Mouse (Mus musculus): ENCODE data around the gene Crtap. TPM values are rescaled to one million over a fixed set of nuclear protein-coding genes. Genes with fewer than 3 reads are reported as not detected.
A peak's percentile ranks its signal among the peaks of the same experiment; 100 is the strongest.

Gene Crtap
- polyA plus RNA-seq (2014; fragmentation: Nextera tagmentation; extraction: Ambion mirVana): 37.6 and 38.7 TPM in 2 replicates

DNA sequence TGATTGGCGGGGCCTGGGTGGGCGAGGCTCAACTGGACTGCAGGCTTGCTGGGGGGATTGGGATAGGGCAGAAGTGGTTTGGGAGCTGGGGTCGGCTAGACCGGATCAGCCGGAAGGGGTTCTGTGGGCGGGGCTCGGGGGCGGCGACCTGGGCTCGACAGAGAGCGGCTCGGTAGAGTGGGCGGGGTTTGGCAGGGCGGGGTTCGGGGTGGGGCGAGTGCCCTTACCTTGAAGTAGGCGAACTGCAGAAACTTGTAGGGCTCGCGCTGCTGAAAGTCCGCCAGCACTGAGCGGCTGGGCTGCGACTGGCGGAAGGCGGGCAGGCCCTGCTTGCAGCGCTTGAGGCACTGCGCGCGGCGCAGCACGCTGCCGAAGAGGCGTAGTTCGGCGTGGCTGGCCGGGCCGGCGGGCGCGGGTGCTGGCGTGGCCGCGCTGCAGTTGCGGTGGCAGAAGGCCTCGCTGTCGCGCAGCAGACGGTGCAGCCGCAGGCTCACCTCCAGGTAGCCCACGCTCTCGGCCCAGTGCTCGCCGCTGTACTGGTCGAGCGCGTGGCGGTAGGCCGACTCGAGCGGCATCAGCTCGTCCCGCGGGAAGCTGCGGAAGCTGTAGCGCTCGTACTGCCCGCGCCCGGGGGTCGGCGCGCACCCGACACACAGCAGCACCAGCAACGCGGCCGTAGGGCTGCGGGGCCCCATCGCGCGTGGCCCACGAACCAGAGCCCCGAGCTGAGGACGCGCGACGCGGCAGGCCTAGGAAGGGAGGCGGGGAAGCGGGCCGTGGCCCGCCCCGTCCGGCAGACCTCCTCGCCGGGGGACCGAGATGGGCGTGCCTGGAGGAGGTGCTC is at the start of gene Crtap:
TSS of gene Crtap (minus strand) at position 771 of the 844 bp plus-strand sequence.
- no peaks in the 10 kb centered on the region for H3K27me3 ChIP-seq (ENCODE audit: control insufficient read depth, insufficient read depth, low read length)
- H3K4me3 ChIP-seq (ENCODE audit: low read depth, low read length): peak within 1 kb of the TSS; percentile 72
- 0 out of 2 replicates have a peak, but pooled peaks cover 4% of the 10 kb centered on the region for H3K4me1 ChIP-seq (ENCODE audit: control insufficient read depth, insufficient read depth, low read length)
- H3K27ac ChIP-seq (ENCODE audit: low read depth, low read length): no peak within 1 kb of the TSS
- under 1% methylated on average over 93 of the region's 96 CpGs for WGBS
- no peaks in the 10 kb centered on the region for H3K9me3 ChIP-seq (ENCODE audit: control insufficient read depth, low read length)
- peak within 1 kb of the TSS; percentile 80 for H3K9ac ChIP-seq (ENCODE audit: low read length)
- no peaks in the 10 kb centered on the region for H3K36me3 ChIP-seq (ENCODE audit: control insufficient read depth, insufficient read depth, low read length)
- ATAC-seq (ENCODE audit: low FRiP score): peak; percentile 81
- peak; percentile 96 for DNase-seq (ENCODE audit: low spot score, missing footprints)
- H3K4me2 ChIP-seq: peak within 1 kb of the TSS; percentile 86

DNA sequence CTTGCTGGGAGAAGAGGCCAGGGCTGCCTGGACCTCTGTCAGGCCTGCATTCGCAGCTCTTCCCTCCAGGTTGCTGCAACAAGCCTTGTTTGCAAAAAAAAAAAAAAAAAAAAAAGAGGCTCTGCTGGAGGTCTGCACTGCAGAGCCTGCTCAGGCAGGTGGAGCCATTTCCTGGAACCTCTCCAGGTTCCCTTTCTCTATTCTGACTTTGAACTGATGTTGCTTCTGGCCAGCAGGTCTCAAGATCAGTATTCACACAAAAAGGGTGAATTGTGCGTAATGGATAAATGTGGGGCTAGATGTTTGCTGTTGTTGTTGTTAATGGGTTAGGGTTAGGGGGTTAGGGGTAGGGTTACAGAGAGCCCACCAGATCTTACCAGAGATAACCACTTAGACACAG is 45.2 kb upstream of the Crtap start:
- H3K36me3 ChIP-seq (ENCODE audit: control insufficient read depth, insufficient read depth, low read length): no peaks in the 10 kb centered on the region
- H3K9me3 ChIP-seq (ENCODE audit: control insufficient read depth, low read length): 0 out of 2 replicates have a peak, but pooled peaks cover 2% of the 10 kb centered on the region
- H3K4me1 ChIP-seq (ENCODE audit: control insufficient read depth, insufficient read depth, low read length): no peaks in the 10 kb centered on the region
- no peak overlapping the region for H3K4me3 ChIP-seq (ENCODE audit: low read depth, low read length)
- ATAC-seq (ENCODE audit: low FRiP score): no peak
- no peak overlapping the region for H3K9ac ChIP-seq (ENCODE audit: low read length)
- 82% methylated on average over 2 of the region's 2 CpGs for WGBS
- DNase-seq (ENCODE audit: low spot score, missing footprints): no peak
- H3K4me2 ChIP-seq: no peak overlapping the region
- H3K27ac ChIP-seq (ENCODE audit: low read depth, low read length): no peak overlapping the region
- no peaks in the 10 kb centered on the region for H3K27me3 ChIP-seq (ENCODE audit: control insufficient read depth, insufficient read depth, low read length)

DNA sequence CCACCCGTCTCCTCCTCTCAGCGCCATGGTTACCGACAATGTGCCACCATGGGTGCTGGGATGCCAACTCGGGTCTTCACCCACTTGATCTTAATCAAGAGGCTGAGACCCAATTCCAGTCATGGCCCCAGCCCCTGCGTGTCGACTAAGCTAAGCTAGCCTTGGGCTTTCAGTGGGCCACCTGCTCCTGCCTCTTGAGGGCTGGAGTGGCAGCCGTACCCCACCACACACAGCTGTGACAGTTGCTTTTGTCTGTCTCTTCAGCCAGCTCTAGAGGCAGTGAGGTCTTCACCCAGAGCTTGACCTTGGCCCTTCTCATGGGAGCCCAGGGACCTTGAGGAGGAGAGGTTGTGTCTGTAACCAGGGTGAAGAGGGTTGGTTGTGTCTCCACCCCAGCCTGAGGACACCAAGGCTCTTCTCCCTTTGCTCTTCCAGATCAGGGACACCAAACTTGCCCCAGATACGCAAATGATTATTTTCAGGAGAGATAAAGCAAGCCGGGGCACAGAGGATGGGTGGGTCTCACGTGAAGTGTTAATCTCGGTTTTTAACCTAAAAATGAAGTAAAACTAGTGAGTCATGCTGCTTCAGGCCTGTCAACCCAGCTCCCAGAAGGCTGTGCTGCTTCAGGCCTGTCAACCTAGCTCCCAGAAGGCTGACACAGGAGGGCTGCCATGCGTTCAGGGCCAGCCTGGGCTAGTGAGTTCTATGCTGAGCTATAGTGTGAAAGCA is 37.8 kb upstream of the Crtap start:
- Histone ChIP-seq H3K4me1 (ENCODE audit: control insufficient read depth, insufficient read depth, low read length) (no peaks in the 10 kb centered on the region), H3K9me3 (ENCODE audit: control insufficient read depth, low read length) (no peaks in the 10 kb centered on the region; the same call in 1 of the 2 replicates), H3K27me3 (ENCODE audit: control insufficient read depth, insufficient read depth, low read length) (no peaks in the 10 kb centered on the region), H3K9ac (ENCODE audit: low read length) (no peak overlapping the region), H3K4me2 (no peak overlapping the region), H3K27ac (ENCODE audit: low read depth, low read length) (no peak overlapping the region), H3K36me3 (ENCODE audit: control insufficient read depth, insufficient read depth, low read length) (peaks cover 5% of the 10 kb centered on the region), H3K4me3 (ENCODE audit: low read depth, low read length) (no peak overlapping the region)
- no peak for DNase-seq (ENCODE audit: low spot score, missing footprints)
- WGBS: 86% methylated on average over 12 of the region's 12 CpGs
- no peak for ATAC-seq (ENCODE audit: low FRiP score)

DNA sequence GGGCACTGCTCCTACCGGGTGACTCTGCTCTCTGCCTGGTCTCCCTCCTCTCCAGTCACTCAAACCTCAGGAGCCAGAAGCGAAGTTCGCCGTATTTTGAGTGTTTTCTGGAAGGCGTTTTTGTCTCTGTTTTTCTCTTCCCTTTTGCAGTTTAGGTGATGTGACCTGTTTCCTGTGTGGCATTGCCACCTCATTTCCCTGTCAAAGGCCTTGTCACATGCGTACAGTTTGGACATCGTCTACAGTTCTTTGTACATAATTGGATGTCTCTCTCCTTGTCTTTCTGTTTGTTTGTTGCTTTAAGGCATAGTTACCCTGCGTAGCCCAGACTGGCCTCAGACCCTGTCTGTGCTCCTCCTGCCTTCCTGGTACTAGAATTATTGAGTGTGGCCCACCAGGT is 37.0 kb upstream of the Crtap start:
- DNase-seq (ENCODE audit: low spot score, missing footprints): no peak
- Histone ChIP-seq H3K9me3 (ENCODE audit: control insufficient read depth, low read length) (no peaks in the 10 kb centered on the region; the same call in 1 of the 2 replicates), H3K27ac (ENCODE audit: low read depth, low read length) (no peak overlapping the region), H3K27me3 (ENCODE audit: control insufficient read depth, insufficient read depth, low read length) (no peaks in the 10 kb centered on the region), H3K4me1 (ENCODE audit: control insufficient read depth, insufficient read depth, low read length) (no peaks in the 10 kb centered on the region), H3K36me3 (ENCODE audit: control insufficient read depth, insufficient read depth, low read length) (peaks cover 5% of the 10 kb centered on the region), H3K4me2 (no peak overlapping the region), H3K4me3 (ENCODE audit: low read depth, low read length) (no peak overlapping the region), H3K9ac (ENCODE audit: low read length) (no peak overlapping the region)
- WGBS: 92% methylated on average over 8 of the region's 8 CpGs
- no peak for ATAC-seq (ENCODE audit: low FRiP score)

DNA sequence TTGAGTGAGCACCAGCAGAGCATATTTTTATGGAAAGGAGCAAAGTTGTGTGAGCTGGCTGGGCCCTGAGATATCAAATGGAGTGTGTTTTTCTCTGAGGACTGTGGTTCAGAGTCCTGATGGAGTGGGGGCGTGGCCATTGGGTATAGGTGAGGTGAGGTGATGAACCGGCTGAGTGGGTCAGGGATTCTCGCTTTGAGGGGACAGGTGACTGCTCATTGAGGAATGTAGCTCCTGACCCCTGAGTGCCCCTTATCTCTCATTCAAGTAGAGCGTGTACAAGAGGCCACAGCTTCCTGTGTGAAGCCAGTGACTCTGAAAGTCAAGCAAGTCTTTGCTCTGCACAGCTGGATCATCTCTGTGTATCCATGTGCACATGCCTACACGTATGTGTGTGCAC is 35.7 kb upstream of the Crtap start:
- Histone ChIP-seq H3K9ac (ENCODE audit: low read length) (no peak overlapping the region), H3K36me3 (ENCODE audit: control insufficient read depth, insufficient read depth, low read length) (peaks cover 5% of the 10 kb centered on the region), H3K27me3 (ENCODE audit: control insufficient read depth, insufficient read depth, low read length) (no peaks in the 10 kb centered on the region), H3K4me3 (ENCODE audit: low read depth, low read length) (no peak overlapping the region), H3K4me1 (ENCODE audit: control insufficient read depth, insufficient read depth, low read length) (no peaks in the 10 kb centered on the region), H3K27ac (ENCODE audit: low read depth, low read length) (no peak overlapping the region), H3K9me3 (ENCODE audit: control insufficient read depth, low read length) (no peaks in the 10 kb centered on the region; the same call in 1 of the 2 replicates), H3K4me2 (no peak overlapping the region)
- ATAC-seq (ENCODE audit: low FRiP score) (no peak), DNase-seq (ENCODE audit: low spot score, missing footprints) (peak; percentile 59)
- 94% methylated on average over 5 of the region's 5 CpGs for WGBS

DNA sequence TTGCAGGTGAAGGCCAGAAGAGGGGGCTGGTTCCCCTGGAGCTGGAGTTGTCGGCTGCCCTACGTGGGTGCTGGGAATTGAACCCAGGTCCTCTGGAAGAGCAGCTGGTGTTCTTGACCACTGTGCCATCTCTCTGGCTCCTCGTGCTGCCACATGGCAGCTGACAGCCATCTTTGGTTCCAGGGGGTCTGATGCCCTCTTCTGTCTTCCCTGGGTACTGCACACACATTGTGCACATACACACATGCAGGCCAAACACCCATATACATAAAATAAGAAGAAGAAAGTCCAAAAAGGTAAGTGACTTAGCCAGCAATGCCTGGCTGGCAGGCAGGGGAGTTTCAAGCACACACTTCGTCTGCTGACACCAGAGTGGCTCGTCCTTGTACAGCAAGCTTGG is 35.1 kb upstream of the Crtap start:
- ATAC-seq (ENCODE audit: low FRiP score) (no peak), DNase-seq (ENCODE audit: low spot score, missing footprints) (peak; percentile 60)
- Histone ChIP-seq H3K4me3 (ENCODE audit: low read depth, low read length) (no peak overlapping the region), H3K4me2 (no peak overlapping the region), H3K27ac (ENCODE audit: low read depth, low read length) (no peak overlapping the region), H3K4me1 (ENCODE audit: control insufficient read depth, insufficient read depth, low read length) (no peaks in the 10 kb centered on the region), H3K9me3 (ENCODE audit: control insufficient read depth, low read length) (no peaks in the 10 kb centered on the region; the same call in 1 of the 2 replicates), H3K36me3 (ENCODE audit: control insufficient read depth, insufficient read depth, low read length) (peaks cover 5% of the 10 kb centered on the region), H3K27me3 (ENCODE audit: control insufficient read depth, insufficient read depth, low read length) (no peaks in the 10 kb centered on the region), H3K9ac (ENCODE audit: low read length) (no peak overlapping the region)
- 97% methylated on average over 5 of the region's 5 CpGs for WGBS

DNA sequence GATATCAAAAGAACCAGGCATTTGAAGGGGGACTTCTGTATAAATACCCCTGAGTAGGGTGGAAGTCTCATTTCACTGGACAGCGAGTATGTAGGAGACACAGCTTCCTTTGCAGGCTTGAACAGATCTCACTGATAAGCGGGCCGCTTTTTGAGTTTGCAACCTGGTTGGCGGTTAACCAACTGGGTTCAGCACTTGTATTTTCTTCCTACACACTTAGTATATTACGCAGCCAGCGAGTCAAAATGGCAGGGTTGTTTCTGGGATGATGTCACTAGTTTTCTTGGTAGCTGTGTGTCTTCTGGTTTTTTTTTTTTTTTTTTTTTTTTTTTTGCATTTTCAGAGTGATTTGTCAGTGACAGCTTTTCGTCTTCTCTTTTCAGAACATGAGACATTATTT is 31.3 kb upstream of the Crtap start:
- Histone ChIP-seq H3K4me3 (ENCODE audit: low read depth, low read length) (no peak overlapping the region), H3K9ac (ENCODE audit: low read length) (no peak overlapping the region), H3K9me3 (ENCODE audit: control insufficient read depth, low read length) (no peaks in the 10 kb centered on the region; the same call in 1 of the 2 replicates), H3K4me1 (ENCODE audit: control insufficient read depth, insufficient read depth, low read length) (no peaks in the 10 kb centered on the region), H3K36me3 (ENCODE audit: control insufficient read depth, insufficient read depth, low read length) (peaks cover 5% of the 10 kb centered on the region), H3K27me3 (ENCODE audit: control insufficient read depth, insufficient read depth, low read length) (no peaks in the 10 kb centered on the region), H3K27ac (ENCODE audit: low read depth, low read length) (no peak overlapping the region), H3K4me2 (no peak overlapping the region)
- WGBS: 92% methylated on average over 7 of the region's 7 CpGs
- ATAC-seq (ENCODE audit: low FRiP score) (no peak), DNase-seq (ENCODE audit: low spot score, missing footprints) (peak; percentile 26)

DNA sequence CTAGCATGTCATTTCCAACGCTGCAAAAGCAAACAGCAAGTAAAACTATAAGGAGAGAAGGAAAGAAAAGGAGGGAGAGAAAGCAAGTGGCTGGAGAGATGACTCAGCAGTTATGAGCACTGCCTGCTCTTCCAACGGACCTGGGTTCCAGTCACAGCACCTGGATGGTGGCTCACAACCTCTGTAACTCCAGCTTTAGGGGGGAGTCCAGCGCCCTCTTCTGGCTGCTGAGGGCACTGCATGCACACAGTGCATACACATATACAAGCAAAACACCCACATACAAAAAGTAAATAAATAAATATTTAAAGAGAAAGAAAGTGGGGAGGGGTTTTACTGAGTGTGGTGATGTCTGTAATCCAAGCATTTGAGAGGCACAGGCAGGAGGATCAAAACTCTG is 30.6 kb upstream of the Crtap start:
- Histone ChIP-seq H3K9ac (ENCODE audit: low read length) (no peak overlapping the region), H3K4me1 (ENCODE audit: control insufficient read depth, insufficient read depth, low read length) (no peaks in the 10 kb centered on the region), H3K9me3 (ENCODE audit: control insufficient read depth, low read length) (no peaks in the 10 kb centered on the region; the same call in 1 of the 2 replicates), H3K27ac (ENCODE audit: low read depth, low read length) (no peak overlapping the region), H3K4me2 (no peak overlapping the region), H3K4me3 (ENCODE audit: low read depth, low read length) (no peak overlapping the region), H3K36me3 (ENCODE audit: control insufficient read depth, insufficient read depth, low read length) (peaks cover 5% of the 10 kb centered on the region), H3K27me3 (ENCODE audit: control insufficient read depth, insufficient read depth, low read length) (no peaks in the 10 kb centered on the region)
- WGBS: 65% methylated on average over 3 of the region's 3 CpGs
- DNase-seq (ENCODE audit: low spot score, missing footprints): peak; percentile 37
- ATAC-seq (ENCODE audit: low FRiP score): no peak

DNA sequence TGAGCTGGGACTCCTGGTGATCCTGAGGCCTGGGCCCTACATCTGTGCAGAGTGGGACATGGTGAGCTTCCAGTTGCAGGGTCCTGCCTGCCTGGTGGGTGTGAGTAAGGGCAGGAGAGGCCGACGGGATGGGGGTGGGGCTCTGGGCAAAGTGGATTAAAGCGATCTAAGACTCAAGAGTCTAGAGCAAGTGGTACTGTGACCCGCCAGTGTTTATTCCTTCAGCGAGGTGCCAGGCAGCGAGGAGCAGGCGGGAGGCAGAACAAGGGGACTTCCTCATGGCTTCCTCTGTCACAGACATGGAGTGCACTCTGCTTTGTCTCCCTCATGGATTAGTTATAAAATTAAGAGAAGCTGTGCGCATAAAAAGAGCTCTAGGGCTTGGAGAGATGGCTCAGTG is 30.0 kb upstream of the Crtap start:
- WGBS: 82% methylated on average over 8 of the region's 8 CpGs
- peak; percentile 78 for DNase-seq (ENCODE audit: low spot score, missing footprints)
- H3K27ac ChIP-seq (ENCODE audit: low read depth, low read length): no peak overlapping the region
- no peak overlapping the region for H3K9ac ChIP-seq (ENCODE audit: low read length)
- no peaks in the 10 kb centered on the region; the same call in 1 of the 2 replicates for H3K9me3 ChIP-seq (ENCODE audit: control insufficient read depth, low read length)
- H3K4me1 ChIP-seq (ENCODE audit: control insufficient read depth, insufficient read depth, low read length): no peaks in the 10 kb centered on the region
- no peaks in the 10 kb centered on the region for H3K27me3 ChIP-seq (ENCODE audit: control insufficient read depth, insufficient read depth, low read length)
- peaks cover 2% of the 10 kb centered on the region for H3K36me3 ChIP-seq (ENCODE audit: control insufficient read depth, insufficient read depth, low read length)
- 0 out of 2 replicates have a peak, but pooled peaks have one; percentile 7 for ATAC-seq (ENCODE audit: low FRiP score)
- H3K4me2 ChIP-seq: no peak overlapping the region
- H3K4me3 ChIP-seq (ENCODE audit: low read depth, low read length): no peak overlapping the region

Data from midbrain, embryonic 11.5 days (tissue).